Mouse (Mus musculus) heart, postnatal 10 days (tissue): ENCODE results near the gene Aurka. TPM values are rescaled to one million over a fixed set of nuclear protein-coding genes. Genes with fewer than 3 reads are reported as not detected.
A peak's percentile ranks its signal among the peaks of the same experiment; 100 is the strongest.

ENCODE experiments used
- DNase-seq, 2 experiments: peaks; one replicate each; pipeline ENCODE4 v3.0.0; 2021
- intact Hi-C: fragments of 180-260 bp; cut with DNase I; formaldehyde crosslinking; loops from one replicate; pipeline ENCODE4 v1.15.1; 2025
- total RNA-seq, 2 experiments: library from RNA; stranded (reverse); gene quantifications; 2 replicates each; pipeline ENCODE4 v1.2.3; 2021

Aurka gene
- total RNA-seq = 10 to 100 TPM; 10.8 to 13.7 TPM

DNA sequence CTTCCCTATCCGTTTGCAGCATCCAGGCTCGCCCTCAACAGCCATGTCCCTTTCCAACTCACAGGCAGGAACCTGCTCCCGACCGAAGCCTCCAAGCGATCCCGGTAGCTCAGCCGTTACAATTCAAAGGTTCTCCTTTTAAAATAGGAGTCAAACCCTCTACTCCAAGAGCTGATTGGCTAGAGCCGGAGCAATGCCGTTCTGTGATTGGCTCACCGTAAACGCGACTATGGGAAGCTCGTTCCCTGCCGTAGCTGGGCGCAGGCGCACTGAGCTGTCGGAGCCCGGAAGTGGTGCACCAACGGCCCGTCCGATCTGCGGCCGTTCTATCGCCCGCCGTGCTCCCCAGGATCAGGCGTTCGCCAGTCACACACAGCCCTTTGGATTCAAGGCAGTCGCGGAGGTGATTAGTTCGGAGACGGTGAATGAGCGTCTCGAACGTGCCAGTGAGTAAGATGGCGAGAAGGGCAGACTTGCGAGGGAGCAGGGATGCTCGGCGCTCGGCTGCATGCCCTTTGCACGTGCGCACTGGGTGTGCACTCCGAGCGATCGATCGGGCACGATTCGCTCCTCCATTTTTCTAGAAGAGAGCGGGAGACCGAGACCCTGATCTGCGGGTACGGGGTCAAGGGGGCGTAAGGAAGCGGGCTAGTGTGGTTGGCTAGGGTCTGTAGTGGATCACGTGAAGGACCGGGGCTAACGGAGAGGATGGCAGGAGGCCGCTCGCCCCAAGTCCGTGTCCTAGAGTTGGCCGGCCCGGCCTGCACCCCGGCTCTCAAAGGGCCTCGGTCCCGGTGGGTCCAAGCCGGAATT lies at the start of gene Aurka, which contains the start of gene Cstf1:
Gene Aurka, minus strand, starts transcription at position 125 of the 813 bp plus-strand sequence.
Gene Cstf1, plus strand, starts transcription at position 271 of the 813 bp plus-strand sequence.
- intact Hi-C loops = loop anchor here (2.0 to 10.0 kb wide), 3 partner anchors 22 to 634 kb away; partner anchors contain the start of genes Rae1 and Rtf2
- peak; percentile 97 for DNase-seq

DNA sequence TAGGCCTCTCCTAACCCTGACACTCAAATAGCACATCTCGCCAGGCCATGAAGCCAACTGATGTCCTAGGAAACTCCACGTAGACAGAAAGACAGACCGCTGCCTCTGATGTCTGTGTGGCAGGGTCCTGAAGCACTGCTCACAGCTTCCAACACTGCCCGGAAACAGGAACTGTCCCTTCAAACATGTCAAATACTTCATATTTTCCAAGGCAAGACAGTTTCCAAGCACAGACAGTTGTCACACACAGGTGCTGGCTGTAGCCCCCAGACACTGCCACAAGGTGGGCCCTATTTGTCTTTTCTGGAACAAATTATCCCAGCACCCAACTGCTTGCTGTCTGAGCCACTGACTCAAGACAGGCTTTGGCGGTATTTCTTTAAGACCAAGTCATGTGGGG lies 47.9 kb upstream of the Aurka start:
- DNase-seq = no peak
- intact Hi-C loops = no loop called here

DNA sequence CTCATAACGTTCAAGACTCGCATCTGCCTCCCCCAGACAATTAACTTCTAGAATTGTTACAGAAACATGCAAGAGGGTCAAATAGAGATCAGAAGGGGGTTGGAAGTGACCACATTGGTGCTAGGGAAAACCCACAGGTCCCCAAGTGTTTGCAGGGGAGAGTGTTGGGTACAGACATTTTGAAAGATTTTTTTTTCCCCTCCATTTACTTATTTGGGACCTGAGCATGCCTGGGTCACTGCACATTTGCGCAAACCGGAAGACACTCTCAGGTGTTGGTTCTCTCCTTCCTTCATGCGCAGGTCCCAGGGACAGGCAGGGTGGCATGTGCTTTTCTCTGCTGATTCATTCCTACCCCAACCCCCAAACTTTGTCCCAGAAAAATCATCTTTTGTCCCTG lies 46.5 kb upstream of the Aurka start:
- intact Hi-C loops = no loop called here
- no peak for DNase-seq

DNA sequence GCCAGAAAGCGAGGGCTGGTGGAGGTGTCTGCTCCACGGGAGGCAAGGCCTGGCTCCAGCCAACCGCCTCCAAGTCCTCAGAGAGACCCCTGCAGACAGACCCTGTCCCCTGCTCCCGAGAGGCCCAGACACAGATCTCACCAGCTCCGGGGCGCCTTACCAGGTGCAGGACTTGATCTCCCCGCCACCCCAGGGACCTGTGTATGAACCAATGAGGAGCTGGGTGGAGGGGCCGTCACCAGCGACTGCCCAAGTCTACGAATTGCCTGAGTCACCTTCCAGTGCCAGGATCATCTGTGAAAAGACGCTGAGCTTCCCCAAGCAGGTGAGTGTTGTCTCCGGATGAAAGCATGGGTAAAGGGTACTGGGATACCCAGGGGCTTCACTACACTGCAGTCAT lies 45.9 kb upstream of the Aurka start:
- intact Hi-C loops = no loop called here
- no peak for DNase-seq

DNA sequence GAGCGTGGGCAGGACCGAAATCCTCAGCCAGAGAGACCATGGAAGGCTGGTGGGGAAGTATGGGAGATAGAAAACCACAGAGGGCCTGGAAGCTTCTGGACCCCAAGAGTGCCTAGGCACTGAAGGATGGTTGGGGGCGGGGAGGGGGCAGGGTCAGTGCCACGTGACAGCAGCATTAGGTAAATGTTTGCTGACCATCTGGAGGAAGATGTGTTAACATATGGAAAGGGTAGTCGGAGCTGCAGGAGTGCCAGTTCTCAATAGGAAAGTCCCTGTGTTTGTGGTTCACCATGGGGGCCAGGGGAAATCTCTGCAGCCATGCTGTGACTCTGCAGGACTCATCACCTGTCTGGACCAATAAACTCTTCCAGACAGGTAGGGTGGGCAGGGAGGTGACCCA lies 43.6 kb upstream of the Aurka start:
- DNase-seq = no peak
- intact Hi-C loops = no loop called here

DNA sequence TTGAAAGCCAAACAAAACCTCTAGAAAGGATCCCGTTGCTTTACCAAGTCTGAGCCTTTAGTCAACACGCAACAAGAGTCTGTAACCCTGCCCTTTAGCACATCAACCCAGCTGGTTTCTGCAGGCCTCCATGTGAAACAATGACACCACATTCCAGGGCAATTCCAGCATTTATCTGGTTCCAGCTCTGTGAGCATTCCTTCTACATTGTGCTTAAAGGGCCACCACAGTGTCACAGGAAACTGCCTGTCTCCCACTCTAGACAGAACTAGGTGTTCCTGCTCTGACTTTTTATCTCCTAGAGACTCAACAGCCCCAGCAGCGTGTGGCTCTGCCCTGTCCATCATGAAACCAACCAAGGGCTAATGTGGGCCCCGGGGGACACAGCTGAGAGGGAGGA lies 42.9 kb upstream of the Aurka start:
- peak in 1 of 2 experiments; percentile 26 for DNase-seq
- intact Hi-C loops = no loop called here

DNA sequence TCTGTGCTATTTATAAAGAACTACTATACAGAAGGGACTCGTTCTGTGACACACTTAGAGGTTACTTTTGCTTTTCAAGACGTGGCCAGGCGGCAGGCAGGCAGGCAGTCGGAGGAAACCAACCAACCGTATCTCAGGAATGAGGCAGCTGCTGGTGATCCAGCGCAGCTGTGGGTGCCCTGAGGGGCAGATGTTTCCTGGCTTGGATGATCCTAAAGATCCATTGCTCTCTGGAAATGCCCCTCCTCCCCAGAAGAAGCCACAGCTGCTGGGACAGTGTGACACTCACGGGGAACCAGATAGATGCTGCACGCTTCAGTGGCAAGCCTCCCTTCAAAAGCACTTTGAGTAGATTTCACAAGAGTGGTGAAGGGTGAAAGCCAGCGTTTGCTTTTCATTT lies 42.1 kb upstream of the Aurka start:
- peak in 1 of 2 experiments; percentile 15 for DNase-seq
- intact Hi-C loops = no loop called here

DNA sequence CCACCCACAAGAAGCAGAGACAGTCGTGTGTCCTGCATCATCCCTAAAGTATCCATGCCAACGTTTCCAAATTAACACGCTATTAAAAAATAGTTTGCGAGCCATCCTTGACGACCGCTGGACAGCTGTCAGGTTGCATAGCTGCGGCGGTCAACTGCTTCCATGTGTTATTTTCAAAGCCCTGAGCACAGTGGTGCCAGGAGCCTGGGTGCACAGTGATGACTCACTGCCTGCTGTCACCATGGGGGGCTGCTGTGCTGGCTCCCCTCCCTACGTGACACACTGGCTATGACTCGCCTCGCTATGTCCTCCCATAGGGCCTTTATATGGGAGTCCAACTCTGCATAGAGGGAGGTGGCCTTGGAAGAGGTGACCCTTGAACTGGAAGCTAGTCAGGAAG lies 40.8 kb upstream of the Aurka start:
- no peak for DNase-seq
- intact Hi-C loops = no loop called here

DNA sequence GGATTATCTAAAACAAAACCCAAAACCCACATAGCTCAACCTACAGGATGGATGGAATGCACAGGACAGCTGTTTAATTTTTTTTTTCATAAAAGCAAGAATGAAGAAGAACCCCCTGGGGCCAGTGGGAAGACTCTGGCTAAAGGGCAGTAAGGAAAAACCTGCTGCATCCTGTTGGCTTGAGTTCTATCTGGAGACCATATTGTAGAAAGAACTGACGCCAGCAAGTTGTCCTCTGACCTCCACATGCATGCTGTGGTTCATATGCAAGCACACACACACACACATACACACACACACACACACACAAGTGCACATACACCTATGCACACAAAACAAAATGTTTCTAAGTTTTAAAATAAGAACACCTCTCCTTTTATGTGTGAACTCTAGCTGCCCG lies 40.4 kb upstream of the Aurka start:
- intact Hi-C loops = no loop called here
- no peak for DNase-seq

DNA sequence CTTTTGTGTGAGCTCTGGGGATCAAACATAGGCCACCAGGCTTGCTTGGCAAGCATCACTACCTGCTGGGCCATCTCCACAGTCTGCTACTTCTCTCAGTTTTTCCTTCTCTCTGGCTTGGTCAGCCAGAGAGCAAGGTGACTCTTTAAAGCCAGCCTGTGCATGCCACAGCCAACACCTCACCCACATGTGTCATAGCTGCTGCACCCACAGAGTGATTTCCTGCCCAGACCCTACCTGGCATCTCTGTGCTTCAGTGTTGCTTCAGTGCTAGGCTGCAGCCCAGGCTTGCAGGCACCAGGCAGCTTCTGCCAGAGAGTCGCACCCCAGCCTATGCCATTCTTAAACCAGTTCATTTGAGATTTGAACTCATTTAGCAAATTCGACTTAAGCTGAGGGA lies 37.2 kb upstream of the Aurka start:
- intact Hi-C loops = no loop called here
- DNase-seq = no peak

DNA sequence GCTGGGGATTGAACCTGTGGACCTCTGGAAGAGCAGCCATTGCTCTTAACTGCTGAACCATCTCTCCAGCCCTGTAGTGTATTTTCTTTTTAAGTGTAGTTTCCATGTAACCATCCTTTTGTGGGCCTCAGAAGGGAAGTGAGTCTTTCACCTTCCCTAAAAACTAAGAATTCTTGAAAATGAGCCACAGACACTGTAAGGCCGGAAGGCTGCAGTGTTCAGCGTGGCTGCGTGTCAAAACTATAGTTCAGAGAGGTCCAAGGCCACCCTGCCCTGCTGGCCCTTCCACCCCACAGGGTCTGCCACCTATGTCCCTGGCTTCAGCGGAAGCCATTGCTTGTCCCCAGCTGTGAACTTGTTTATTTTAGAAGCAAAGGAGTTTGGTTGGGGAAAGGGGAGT lies 35.8 kb upstream of the Aurka start:
- DNase-seq = no peak
- intact Hi-C loops = no loop called here

DNA sequence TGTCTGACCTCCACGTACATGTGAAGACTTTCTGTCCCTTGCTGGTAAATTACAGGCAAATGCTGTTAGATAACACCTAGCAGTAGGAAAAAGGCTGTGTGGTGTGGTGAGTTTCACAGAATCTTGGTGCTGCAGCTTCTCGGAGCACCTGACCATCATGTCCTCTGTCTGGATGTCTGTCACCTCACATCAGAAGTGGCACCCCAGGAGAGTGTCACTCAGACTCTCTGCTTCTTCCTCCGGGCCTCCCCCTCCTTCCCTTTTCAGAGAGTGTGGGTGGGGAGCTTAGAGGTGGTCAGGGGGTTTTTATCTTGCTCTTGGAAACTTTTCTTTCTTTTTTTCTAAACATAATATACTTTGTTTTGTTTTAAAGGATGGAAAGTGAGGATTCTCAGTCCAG lies 34.7 kb upstream of the Aurka start:
- DNase-seq = no peak
- intact Hi-C loops = no loop called here

DNA sequence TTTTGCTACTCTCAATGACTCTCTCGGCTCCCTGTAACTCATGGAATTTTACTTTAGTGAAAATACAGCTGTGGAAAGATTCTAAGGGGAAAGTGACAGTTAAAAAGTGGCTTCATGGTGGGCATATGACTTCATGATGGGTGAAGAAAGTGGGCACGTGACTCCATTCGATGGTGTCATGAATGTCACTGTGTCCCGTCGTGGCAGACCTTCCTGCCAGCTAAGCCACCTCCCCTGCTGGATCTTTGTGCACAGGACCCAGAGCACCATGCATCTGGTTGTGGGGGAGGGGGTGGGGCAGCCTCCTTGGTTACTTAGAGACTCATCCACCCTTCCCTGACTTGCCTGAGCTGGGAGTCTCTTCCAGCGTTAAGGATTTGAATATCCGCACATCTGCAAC lies 33.9 kb upstream of the Aurka start:
- DNase-seq = no peak
- intact Hi-C loops = no loop called here

DNA sequence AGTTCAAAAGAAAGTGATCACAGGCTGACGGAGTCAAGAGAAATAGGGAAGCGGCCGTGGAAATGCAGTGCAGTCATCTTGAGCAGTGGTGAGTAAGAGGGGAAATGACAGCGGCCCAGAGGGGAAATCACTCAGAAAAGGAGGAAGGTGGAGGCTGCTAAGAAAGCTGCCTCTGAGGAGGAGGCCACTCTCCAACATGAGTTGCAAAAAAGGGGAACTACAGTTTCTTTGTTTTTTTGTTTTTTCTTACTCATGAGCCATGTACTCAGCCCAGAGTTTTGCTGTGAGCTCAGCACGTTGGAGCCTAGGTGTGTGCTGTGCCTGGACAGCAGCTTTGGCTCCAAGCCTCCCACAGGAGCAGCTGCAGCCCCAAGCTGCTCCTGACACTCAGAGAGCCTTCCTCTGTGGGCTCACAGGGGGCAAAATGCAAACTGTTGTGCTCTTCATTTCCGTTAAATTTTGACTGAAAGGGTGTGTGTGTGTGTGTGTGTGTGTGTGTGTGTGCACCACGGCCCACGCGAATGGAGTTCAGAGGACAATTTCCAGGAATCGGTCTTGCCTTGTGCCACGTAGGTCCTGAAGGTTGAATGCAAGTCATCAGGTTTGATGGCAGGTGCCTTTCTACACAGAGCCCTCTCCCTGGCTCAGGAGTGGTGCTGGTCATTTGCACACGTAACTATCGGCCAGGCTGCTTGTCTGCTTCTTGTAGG lies 30.9 kb upstream of the Aurka start:
- intact Hi-C loops = no loop called here
- peak; percentile 26 to 31 for DNase-seq

DNA sequence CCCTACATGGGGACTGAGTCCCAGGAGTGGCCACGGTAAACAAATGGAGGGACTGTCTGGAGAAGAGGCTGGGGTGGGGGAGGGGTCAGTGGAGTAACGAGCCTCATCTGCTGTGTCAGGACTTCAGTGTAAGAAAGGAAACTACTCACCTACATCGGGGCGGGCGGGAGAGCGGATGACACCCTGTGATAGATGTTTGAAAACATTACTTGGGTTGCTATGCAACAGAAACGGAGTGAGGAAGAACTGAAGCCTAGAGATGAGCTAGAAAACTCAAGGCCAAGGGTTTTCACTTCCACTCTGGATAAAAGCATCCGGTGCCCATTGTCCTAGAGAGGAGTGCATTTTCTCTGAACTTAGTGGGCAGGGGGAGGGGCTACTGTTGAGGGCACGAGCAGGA lies 29.6 kb upstream of the Aurka start:
- DNase-seq = no peak

DNA sequence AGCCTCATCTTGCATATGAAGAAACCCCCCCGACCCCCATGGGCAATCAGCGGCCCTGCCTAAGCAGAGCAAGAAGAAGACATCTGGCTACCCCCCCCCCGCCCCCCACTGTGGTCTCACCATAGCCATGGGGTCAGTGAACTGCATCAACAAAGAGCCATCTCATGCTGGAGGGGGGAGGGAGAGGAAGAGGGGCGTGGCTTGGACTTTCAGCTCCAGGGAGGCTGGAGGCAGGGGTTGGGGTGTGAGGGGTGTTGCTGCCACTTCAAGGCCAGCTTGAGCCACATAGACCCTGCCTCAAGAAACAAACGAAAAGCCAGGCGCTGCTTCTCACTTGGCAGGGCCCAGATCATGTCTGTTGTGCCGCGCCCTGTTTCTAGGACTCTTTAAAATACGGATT lies 25.6 kb upstream of the Aurka start:
- intact Hi-C loops = no loop called here
- DNase-seq = no peak

More for the DNA sequence above, 29.6 kb upstream of the Aurka start:
- intact Hi-C loops = no loop called here

DNA sequence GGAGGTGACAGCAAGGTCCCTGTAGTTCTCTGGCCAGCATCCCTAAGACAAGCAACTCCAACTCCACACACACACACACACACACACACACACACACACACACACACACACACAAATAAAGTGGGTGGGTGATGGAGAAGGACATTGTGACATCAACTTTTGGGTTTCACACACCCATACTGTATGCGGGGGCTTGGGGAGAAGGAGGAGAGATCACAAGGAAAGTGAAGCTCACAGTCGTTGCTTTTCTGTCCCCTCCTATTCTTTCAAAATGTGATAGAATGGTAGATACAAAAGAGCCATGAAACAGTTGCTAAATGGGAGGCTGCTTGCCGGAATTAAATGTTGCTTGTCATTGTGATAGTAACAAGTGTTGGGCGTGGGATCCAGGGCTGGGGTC lies 24.3 kb upstream of the Aurka start:
- intact Hi-C loops = no loop called here
- no peak for DNase-seq

DNA sequence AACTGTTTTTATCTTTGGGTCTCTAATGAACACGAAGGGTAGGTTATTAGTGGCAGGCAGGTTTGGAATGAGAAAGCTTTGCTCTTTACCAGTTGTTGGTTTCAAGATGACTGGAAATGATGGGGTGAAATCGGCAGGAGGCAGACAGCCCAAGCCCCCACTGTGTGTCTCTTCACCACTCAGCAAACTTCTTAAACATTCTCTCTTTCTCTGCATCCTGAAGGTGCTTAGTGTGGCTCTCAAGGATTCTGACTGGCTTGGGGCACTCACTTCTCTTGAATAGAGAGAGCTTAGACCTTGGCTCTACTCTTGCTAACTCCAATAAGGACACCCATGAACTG lies 23.7 kb upstream of the Aurka start:
- intact Hi-C loops = no loop called here
- DNase-seq = no peak

DNA sequence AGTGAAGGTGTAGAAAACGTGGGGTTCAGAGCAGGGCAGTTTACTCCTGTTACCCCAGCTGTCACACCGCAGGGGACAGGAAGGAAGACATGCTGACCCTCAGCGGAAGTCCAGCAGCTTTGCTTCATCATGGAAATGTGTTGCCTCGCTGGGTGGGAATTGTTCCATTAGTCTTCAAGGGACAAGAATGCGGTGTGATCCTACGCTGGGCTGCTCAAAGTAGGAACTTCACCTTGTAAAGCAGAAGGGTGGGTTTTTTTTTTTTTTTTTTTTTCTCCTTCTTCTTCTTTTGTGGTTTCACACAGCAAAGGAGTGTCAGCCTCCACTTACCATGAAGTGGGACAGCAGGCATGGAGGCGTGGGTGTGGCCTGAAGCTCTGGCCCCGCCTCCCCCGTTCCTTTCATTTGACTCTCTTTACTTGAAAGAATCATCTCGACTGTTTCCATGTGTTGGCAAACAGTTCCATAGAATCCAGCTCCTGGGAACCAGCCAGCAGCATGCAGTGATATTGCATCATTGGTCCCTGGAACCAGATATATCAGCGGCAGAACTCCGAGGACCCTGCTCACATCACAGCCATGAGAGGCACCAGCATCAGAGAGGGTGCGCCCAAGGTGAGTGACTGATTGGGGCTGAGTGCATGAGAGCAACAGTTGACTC lies 23.2 kb upstream of the Aurka start, which contains the start of gene Cass4:
Gene Cass4, plus strand, starts transcription at position 404 of the 661 bp plus-strand sequence.
- peak; percentile 25 for DNase-seq
- intact Hi-C loops = no loop called here

DNA sequence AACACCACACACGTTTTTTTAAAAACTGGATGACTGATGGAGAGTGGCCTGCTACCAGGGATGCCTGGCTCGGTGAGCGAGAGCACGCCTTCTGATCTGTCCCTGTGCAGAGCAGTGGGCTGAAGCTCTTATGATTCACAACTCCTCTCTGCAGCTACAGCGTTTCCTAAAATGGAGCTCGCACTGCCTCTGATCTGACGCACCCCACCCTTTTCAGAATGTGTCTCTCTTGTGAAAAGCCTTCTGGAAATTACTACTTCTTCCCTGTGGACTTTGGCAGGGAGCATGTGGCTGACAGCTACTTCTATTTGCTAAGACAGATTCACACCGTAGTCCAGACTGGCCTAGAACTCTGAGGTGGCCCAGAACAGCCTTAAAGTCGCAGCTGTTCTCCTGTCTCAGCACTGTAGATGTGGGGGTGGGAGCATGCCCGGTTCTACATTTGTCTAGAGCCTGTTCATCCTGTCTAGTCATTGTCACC lies 21.7 kb upstream of the Aurka start:
- intact Hi-C loops = no loop called here
- no peak for DNase-seq

DNA sequence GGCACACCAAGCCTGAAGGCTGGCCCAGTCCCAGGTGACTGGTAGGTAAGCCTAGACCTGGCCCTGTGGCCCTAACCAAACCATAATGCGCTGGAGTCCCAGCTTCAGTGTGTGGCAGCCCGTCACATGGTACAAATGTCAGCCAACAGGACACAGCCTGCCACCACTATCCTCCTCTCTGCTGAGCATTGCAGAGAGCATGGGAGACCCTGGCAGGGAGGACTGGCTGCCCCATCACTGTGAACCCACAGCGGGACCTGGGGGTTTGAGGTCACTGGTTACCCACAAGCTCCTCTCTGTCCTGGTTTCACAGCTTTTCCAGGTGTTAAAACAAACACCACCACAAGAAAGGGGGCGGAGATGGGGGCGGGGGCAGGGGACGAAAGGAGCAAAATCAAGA lies 20.0 kb upstream of the Aurka start:
- DNase-seq = no peak
- intact Hi-C loops = no loop called here
